Mouse (Mus musculus) mesoderm, embryonic 11.5 days (tissue): ENCODE measurements around the gene Cfap43.

ENCODE experiments used
- DNase-seq: peaks from one replicate; pipeline ENCODE4 v3.0.0-alpha.2; 2012; ENCODE audit warnings: low read depth, low spot score

Gene Cfap43

GRCm38 (mm10) chr19:47915251-47915650 lies 3.8 kb downstream of the Cfap43 start:
- no peak for DNase-seq

- DNase-seq: no peak
Measured at GRCm38 (mm10) chr19:47914191-47914590, 4.9 kb downstream of the Cfap43 start.

- no peak for DNase-seq
Measured at GRCm38 (mm10) chr19:47913344-47913743, 5.7 kb downstream of the Cfap43 start.

- DNase-seq: no peak
Measured at GRCm38 (mm10) chr19:47910751-47911150, 8.3 kb downstream of the Cfap43 start.

GRCm38 (mm10) chr19:47910117-47910618 lies 8.9 kb downstream of the Cfap43 start:
- DNase-seq: no peak

- DNase-seq: no peak
Measured at GRCm38 (mm10) chr19:47909387-47910116, 9.5 kb downstream of the Cfap43 start.

GRCm38 (mm10) chr19:47908961-47909371 lies 10.1 kb downstream of the Cfap43 start:
- no peak for DNase-seq

- DNase-seq: no peak
Measured at GRCm38 (mm10) chr19:47907596-47907995, 11.5 kb downstream of the Cfap43 start.

GRCm38 (mm10) chr19:47905603-47906002 lies 13.5 kb downstream of the Cfap43 start:
- DNase-seq: no peak

- no peak for DNase-seq
Measured at GRCm38 (mm10) chr19:47905081-47905480, 14.0 kb downstream of the Cfap43 start.

- DNase-seq: no peak
Measured at GRCm38 (mm10) chr19:47903679-47904078, 15.4 kb downstream of the Cfap43 start.

- DNase-seq: peak; percentile 50
Measured at GRCm38 (mm10) chr19:47902316-47903201, 16.5 kb downstream of the Cfap43 start.

- DNase-seq: no peak
Measured at GRCm38 (mm10) chr19:47900558-47900957, 18.5 kb downstream of the Cfap43 start.

GRCm38 (mm10) chr19:47900012-47900411 lies 19.1 kb downstream of the Cfap43 start:
- no peak for DNase-seq

- no peak for DNase-seq
Measured at GRCm38 (mm10) chr19:47898472-47899079, 20.5 kb downstream of the Cfap43 start.

- DNase-seq: no peak
Measured at GRCm38 (mm10) chr19:47893092-47893491, 26.0 kb downstream of the Cfap43 start.

GRCm38 (mm10) chr19:47891562-47892312 lies 27.4 kb downstream of the Cfap43 start:
- no peak for DNase-seq

GRCm38 (mm10) chr19:47890489-47891130 lies 28.5 kb downstream of the Cfap43 start:
- DNase-seq: no peak

GRCm38 (mm10) chr19:47888037-47888436 lies 31.1 kb downstream of the Cfap43 start:
- DNase-seq: no peak

GRCm38 (mm10) chr19:47887417-47887816 lies 31.7 kb downstream of the Cfap43 start:
- no peak for DNase-seq

- no peak for DNase-seq
Measured at GRCm38 (mm10) chr19:47886617-47887016, 32.5 kb downstream of the Cfap43 start.
